Mouse (Mus musculus) liver, postnatal 0 days (tissue): ENCODE data around the gene Ptpa.

Experiments used
- CTCF ChIP-seq: sonication (generic); IDR thresholded peaks from 2 replicates; pipeline ENCODE4 v1.5.1; 2016; ENCODE audit warnings: antibody characterized with exemption, low read depth
- EP300 ChIP-seq: IDR thresholded peaks from 2 replicates; pipeline ENCODE4 v1.6.1; 2016; ENCODE audit warnings: antibody characterized with exemption, low read depth, mild to moderate bottlenecking

DNA sequence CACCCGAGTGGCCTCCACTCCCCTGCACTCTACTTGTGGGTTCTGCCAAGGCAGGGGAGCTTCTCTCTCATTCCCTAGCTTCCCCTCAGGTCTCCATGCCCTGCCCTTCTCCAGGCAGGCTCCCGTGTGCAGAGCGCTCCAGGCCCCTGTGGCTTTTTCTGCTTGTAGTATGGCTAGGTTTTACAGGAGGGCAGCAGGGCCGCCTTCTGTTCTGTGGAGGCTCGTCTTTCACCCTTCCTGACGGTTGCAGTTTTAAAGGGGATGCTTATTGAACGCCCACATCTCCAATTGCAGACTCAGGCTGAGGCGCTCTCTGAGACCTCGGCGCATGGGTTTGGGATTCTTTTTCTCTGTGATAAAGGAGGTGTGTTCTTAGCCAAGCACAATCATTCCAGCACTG is 3.3 kb downstream of the Ptpa start:
- TF ChIP-seq CTCF (no peak), EP300 (no peak)
